In genomic region chr19:5490898-5491708, GRCm38 (mm10) we compare ENCODE assay signal across 8 mouse cellular contexts. TPM values are rescaled to one million over a fixed set of nuclear protein-coding genes. Genes with fewer than 3 reads are reported as not detected.
DNase-seq lines count a peak whose midpoint lies in the region; ATAC-seq lines count a peak whose summit lies in the region.

No protein-coding gene starts in this region.

- DNase-seq in CD8-positive naive resting alpha-beta T cell, adult 2 months (ENCODE audit: low read depth in 2 of 2, low spot score in 2 of 2), result peak; percentile 80 to 86
- peak; percentile 79 for DNase-seq in forebrain, embryonic 14.5 days (ENCODE audit: low spot score)
- peak; percentile 83 to 88 for DNase-seq in heart, postnatal 14 days
- DNase-seq in layer of hippocampus, adult 11-12 months (ENCODE audit: low spot score), result peak; percentile 84
- DNase-seq in lung, adult 18-20 months, result peak; percentile 87 to 89
- DNase-seq in testis, postnatal 10 days (ENCODE audit: low spot score), result peak; percentile 83

- peaks cover 44% of the 10 kb centered on the region for H3K36me3 ChIP-seq in forebrain, embryonic 14.5 days (ENCODE audit: control insufficient read depth, insufficient read depth, low read length)
- peaks cover 37% of the 10 kb centered on the region for H3K36me3 ChIP-seq in neural tube, embryonic 14.5 days (ENCODE audit: control insufficient read depth, insufficient read depth, low read length)

- H3K4me3 ChIP-seq in brown adipose tissue, adult 24 weeks (ENCODE audit: insufficient read depth, low read depth, low read length), result peak overlapping the region; percentile 90
- H3K4me3 ChIP-seq in forebrain, embryonic 14.5 days (ENCODE audit: low read depth, low read length), result peak overlapping the region; percentile 100
- peak overlapping the region; percentile 93 for H3K4me3 ChIP-seq in neural tube, embryonic 14.5 days (ENCODE audit: low read depth, low read length)

- intact Hi-C loops in heart, postnatal 14 days (cut with DNase I), result loop anchor here (10.0 kb wide), 1 partner anchor 854 kb away; the partner anchor contains the start of gene Map4k2

- peak overlapping the region; percentile 98 for H3K27ac ChIP-seq in brown adipose tissue, adult 24 weeks (replicated peaks; ENCODE audit: low read depth, low read length)
- H3K27ac ChIP-seq in forebrain, embryonic 14.5 days (ENCODE audit: low read depth, low read length), result peak overlapping the region; percentile 99
- peak overlapping the region; percentile 97 for H3K27ac ChIP-seq in neural tube, embryonic 14.5 days (ENCODE audit: low read depth, low read length)

- under 1% methylated on average over 59 of the region's 59 CpGs for WGBS in forebrain, embryonic 14.5 days
- WGBS in neural tube, embryonic 14.5 days, result under 1% methylated on average over 59 of the region's 59 CpGs

- H3K9ac ChIP-seq in forebrain, embryonic 14.5 days (ENCODE audit: low read length), result peak overlapping the region; percentile 96
- peak overlapping the region; percentile 93 for H3K9ac ChIP-seq in neural tube, embryonic 14.5 days (replicated peaks; ENCODE audit: low read depth, low read length)

- no peaks in the 10 kb centered on the region for H3K27me3 ChIP-seq in forebrain, embryonic 14.5 days (replicated peaks; ENCODE audit: control insufficient read depth, insufficient read depth, low read length)
- no peaks in the 10 kb centered on the region for H3K27me3 ChIP-seq in neural tube, embryonic 14.5 days (ENCODE audit: control insufficient read depth, insufficient read depth, low read length)

- H3K4me2 ChIP-seq in forebrain, embryonic 14.5 days (ENCODE audit: low read length), result peak overlapping the region; percentile 68
- H3K4me2 ChIP-seq in neural tube, embryonic 14.5 days (ENCODE audit: low read depth, low read length), result peak overlapping the region; percentile 89

- peak; percentile 14 for ATAC-seq in forebrain, embryonic 14.5 days
- peak; percentile 23 for ATAC-seq in neural tube, embryonic 14.5 days (ENCODE audit: low read depth)

- no peaks in the 10 kb centered on the region for H3K9me3 ChIP-seq in forebrain, embryonic 14.5 days (replicated peaks; ENCODE audit: control insufficient read depth, low read length)
- no peaks in the 10 kb centered on the region for H3K9me3 ChIP-seq in neural tube, embryonic 14.5 days (ENCODE audit: control insufficient read depth, low read length)

- no peaks in the 10 kb centered on the region for H3K4me1 ChIP-seq in brown adipose tissue, adult 24 weeks (ENCODE audit: control insufficient read depth, insufficient read depth, insufficient read length, low read length)
- H3K4me1 ChIP-seq in forebrain, embryonic 14.5 days (ENCODE audit: control insufficient read depth, insufficient read depth, low read length), result peaks cover 14% of the 10 kb centered on the region
- H3K4me1 ChIP-seq in neural tube, embryonic 14.5 days (ENCODE audit: control insufficient read depth, insufficient read depth, low read length), result peaks cover 27% of the 10 kb centered on the region; the same call in 1 of the 2 replicates

RNA-seq across cellular contexts. Expression of gene Cfl1, which starts 0.8 kb away (rescaled TPM):
- polyA plus RNA-seq in brown adipose tissue, adult 24 weeks (2012; ENCODE audit: insufficient read depth, insufficient read length, missing spikeins), result 324 and 390 TPM in 2 replicates
- 4,491 and 4,757 TPM in 2 replicates for polyA plus RNA-seq in forebrain, embryonic 14.5 days (2014; fragmentation: Nextera tagmentation; extraction: Ambion mirVana)
- 100 to 1,000 TPM; 274 to 350 TPM for total RNA-seq in heart, postnatal 14 days (2021)
- 3,473 and 3,739 TPM in 2 replicates for polyA plus RNA-seq in neural tube, embryonic 14.5 days (2014; fragmentation: Nextera tagmentation; extraction: Ambion mirVana)

RNA-seq across cellular contexts. Expression of gene Mus81, which starts 2.9 kb away (rescaled TPM):
- 14.8 and 25.2 TPM in 2 replicates for polyA plus RNA-seq in brown adipose tissue, adult 24 weeks (2012; ENCODE audit: insufficient read depth, insufficient read length, missing spikeins)
- polyA plus RNA-seq in forebrain, embryonic 14.5 days (2014; fragmentation: Nextera tagmentation; extraction: Ambion mirVana), result 51.8 and 57.1 TPM in 2 replicates
- 10 to 100 TPM; 22.2 to 24.9 TPM for total RNA-seq in heart, postnatal 14 days (2021)
- polyA plus RNA-seq in neural tube, embryonic 14.5 days (2014; fragmentation: Nextera tagmentation; extraction: Ambion mirVana), result 43.6 and 45.3 TPM in 2 replicates

RNA-seq across cellular contexts. Expression of gene 1700020D05Rik, which starts 12.5 kb away (rescaled TPM):
- polyA plus RNA-seq in brown adipose tissue, adult 24 weeks (2012; ENCODE audit: insufficient read depth, insufficient read length, missing spikeins), result 1.1 TPM in 1 of 2 replicates, not detected in the other
- polyA plus RNA-seq in forebrain, embryonic 14.5 days (2014; fragmentation: Nextera tagmentation; extraction: Ambion mirVana), result 0.28 TPM in 1 of 2 replicates, not detected in the other
- 1 to 10 TPM in 1 of 2 experiments, under 1 TPM in 1; 0.93 to 1.2 TPM for total RNA-seq in heart, postnatal 14 days (2021)
- 0.71 and 0.75 TPM in 2 replicates for polyA plus RNA-seq in neural tube, embryonic 14.5 days (2014; fragmentation: Nextera tagmentation; extraction: Ambion mirVana)

RNA-seq across cellular contexts. Expression of gene Efemp2, which starts 17.3 kb away (rescaled TPM):
- polyA plus RNA-seq in brown adipose tissue, adult 24 weeks (2012; ENCODE audit: insufficient read depth, insufficient read length, missing spikeins), result 10.1 and 16.1 TPM in 2 replicates
- polyA plus RNA-seq in forebrain, embryonic 14.5 days (2014; fragmentation: Nextera tagmentation; extraction: Ambion mirVana), result 25.1 and 29.0 TPM in 2 replicates
- 10 to 100 TPM; 17.9 to 18.3 TPM for total RNA-seq in heart, postnatal 14 days (2021)
- polyA plus RNA-seq in neural tube, embryonic 14.5 days (2014; fragmentation: Nextera tagmentation; extraction: Ambion mirVana), result 30.4 and 45.1 TPM in 2 replicates

RNA-seq across cellular contexts. Expression of gene Snx32, which starts 19.2 kb away (rescaled TPM):
- polyA plus RNA-seq in brown adipose tissue, adult 24 weeks (2012; ENCODE audit: insufficient read depth, insufficient read length, missing spikeins), result 2.7 and 7.0 TPM in 2 replicates
- polyA plus RNA-seq in forebrain, embryonic 14.5 days (2014; fragmentation: Nextera tagmentation; extraction: Ambion mirVana), result 55.3 and 73.2 TPM in 2 replicates
- 1 to 10 TPM; 6.6 to 8.5 TPM for total RNA-seq in heart, postnatal 14 days (2021)
- 95.2 and 107 TPM in 2 replicates for polyA plus RNA-seq in neural tube, embryonic 14.5 days (2014; fragmentation: Nextera tagmentation; extraction: Ambion mirVana)

Comparison
In these comparisons a context has a peak if more than half of its experiments do, and no peak if none do; other contexts are left out.
1. Peak in every context shown above with its lines: DNase-seq, ATAC-seq, H3K4me3 ChIP-seq and H3K27ac ChIP-seq.